Mouse (Mus musculus) thymus, postnatal 10 days (tissue): ENCODE results near the gene Clcnka.

ENCODE experiments used
- DNase-seq, 2 experiments: peaks; one replicate each; pipeline ENCODE4 v3.0.0; 2021; ENCODE audit warnings: low spot score in 2 of 2

Clcnka gene

DNA sequence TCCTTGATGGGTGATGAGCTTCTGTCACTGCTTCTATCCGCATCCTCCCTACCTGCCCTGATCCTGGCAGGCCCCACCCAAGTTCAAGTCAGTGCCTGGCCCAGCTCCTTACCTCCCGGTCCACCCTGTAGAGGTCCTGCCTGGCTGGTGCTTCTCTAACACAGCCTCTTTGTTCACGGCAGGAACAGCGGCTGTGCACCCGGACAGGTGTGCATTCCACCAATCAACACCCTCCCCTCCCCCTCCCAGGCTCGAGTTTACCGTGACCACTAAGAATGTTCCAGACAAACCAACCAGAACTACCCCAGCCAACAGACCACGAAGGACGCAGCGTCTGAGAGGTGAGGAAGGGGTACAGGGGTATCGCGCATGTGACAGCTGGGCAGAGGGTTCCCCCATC is at the start of gene Clcnka:
TSS of gene Clcnka (minus strand) at position 180 of the 400 bp plus-strand sequence.
- no peak for DNase-seq

GRCm38 (mm10) chr4:141446211-141446610 is 47.7 kb upstream of the Clcnka start:
- no peak for DNase-seq

GRCm38 (mm10) chr4:141445328-141445720 is 46.8 kb upstream of the Clcnka start:
- no peak for DNase-seq

DNA sequence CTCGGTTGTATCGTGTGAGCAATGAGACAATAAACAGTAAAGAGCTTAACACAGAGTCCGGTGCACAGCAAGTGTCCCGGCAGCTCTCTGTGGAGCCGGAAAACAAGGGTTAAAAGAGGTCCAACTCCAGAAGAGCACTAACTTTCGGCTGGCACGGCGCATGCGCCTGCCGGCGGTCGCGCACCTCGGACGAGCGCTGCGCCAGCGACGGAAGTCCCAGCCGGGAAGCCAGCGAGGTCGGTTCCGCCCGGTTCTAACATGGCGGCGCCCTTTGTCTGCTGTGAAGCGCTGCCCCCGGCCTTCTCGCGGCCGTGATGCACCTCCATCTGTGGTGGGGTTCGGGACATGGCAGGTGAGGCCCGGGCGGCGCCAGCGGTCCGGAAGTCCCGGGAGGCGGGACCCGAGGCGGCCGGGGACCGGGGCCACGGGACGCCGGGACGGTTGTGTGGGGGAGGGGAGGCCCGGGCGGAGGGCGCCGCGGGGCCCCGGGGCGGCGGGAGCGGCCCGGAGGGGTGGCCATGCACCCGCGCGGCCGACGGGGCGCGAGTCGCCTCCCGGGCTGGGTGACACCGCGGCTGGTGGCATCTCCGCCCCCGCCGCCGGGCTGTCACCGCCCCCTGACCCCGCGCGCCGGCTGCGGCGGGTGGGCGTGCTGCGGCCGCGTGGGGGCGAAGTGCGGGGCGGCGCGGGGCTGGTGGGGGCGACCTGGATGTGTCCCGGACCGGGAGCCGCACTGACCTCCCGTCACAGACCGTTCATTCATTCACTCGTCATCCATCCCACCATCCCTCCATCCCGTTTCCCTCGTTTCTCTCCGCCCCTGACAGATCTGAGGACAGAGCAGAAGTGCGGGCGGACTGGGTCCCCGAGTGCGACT is 46.2 kb upstream of the Clcnka start, which contains the start of gene Zbtb17:
TSS of gene Zbtb17 (plus strand) at position 204 of the 877 bp plus-strand sequence.
- peak; percentile 83 to 91 for DNase-seq

DNA sequence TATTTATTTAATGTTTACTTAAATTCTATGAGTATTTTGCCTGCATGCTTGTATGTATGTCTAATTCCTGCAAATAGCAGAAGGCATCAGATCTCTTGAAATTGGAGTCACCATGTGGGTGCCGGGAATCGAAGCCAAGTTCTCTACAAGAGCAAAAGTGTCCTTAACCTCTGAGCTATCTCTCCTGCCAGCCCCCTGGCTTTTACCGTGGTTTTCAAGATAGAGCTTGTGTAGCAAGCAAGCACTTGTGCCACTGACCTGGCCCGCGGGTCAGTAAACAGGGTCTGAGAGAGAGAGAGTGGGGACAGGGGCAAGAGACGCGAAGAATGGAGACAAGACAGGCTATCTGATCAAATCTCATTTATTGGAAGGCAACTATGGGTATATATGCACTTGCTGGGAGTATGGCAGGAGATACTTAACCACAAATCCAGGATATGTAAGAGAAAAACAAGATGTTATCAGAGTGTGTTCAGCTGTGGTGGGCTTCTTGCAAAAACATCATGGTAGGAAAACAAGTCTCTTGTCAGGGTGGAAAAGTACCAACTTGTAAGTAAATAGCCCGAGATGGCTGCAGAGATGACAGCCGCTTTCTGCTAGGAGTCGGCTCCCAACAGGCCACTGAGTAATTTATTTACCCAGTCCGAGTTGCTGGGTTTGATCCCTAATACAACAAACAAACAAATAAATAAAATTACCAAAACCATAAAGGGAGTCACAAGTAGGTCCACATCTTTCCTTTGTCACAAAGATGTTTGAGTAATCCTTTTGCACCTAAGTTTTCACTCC is 45.3 kb upstream of the Clcnka start:
- DNase-seq, result no peak

DNA sequence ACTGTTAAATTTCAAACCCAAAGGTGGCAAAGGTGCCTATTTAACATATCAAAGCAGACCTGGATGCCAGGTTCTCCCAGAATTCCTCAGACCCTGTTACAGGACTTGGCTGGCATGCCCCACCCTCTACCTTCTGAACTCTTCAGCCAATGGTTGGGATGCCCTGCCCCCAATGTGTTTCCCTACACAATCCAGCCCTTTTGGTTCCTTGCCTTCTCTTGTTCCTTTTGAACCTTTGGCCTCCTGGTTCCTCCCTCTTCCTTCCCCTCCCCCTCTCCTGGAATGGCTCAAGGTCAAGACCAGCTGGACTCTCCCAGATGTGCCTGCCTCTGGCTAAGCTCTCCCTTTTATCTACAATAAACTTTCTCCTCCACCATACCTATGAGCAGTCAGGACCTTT is 42.4 kb upstream of the Clcnka start:
- no peak for DNase-seq

GRCm38 (mm10) chr4:141439083-141439803 is 40.7 kb upstream of the Clcnka start:
- DNase-seq, result no peak

DNA sequence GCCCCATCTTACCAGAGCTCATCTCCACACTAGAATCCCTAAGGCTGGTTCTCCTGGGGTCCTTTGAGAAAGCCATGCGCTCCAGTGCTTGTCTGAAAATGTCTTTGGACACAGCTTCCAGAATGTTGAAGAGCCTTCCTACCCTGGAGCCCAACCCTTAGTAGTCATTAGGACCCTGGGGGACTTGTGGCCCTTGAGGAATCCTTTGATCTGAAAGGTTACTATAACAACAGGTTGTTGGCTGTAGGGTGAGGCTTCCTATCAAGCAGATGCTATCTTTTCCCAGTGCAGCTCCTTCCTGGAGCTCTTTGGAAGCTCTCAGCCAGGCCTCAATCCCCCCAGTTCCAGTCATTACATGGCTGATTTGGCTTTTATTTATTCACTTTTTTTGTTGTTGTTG is 37.5 kb upstream of the Clcnka start, which contains the start of gene Srarp:
TSS of gene Srarp (minus strand) at position 132 of the 400 bp plus-strand sequence.
- no peak for DNase-seq

DNA sequence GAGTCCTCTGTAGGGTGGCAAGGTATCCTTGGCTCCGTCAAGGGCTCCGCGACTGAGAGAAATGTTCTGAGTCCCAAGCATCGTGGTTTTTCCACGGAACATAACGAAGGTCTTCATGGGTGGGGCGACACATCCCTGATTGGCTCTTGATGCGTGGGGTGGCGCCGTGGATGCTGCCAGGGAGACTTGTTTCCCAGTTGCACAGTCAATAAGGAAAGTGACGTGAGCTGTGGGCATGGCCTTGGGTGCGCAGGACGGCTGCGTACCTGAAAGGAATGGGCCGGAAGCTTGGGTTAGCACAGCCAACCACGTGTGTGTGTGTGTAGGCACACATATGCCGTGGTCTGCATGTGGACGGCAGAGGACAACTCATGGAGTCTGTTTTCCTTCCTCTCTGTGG is 34.7 kb upstream of the Clcnka start:
- DNase-seq, result no peak

- no peak for DNase-seq
These were observed 34.1 kb upstream of the Clcnka start for GRCm38 (mm10) chr4:141432666-141433065.

DNA sequence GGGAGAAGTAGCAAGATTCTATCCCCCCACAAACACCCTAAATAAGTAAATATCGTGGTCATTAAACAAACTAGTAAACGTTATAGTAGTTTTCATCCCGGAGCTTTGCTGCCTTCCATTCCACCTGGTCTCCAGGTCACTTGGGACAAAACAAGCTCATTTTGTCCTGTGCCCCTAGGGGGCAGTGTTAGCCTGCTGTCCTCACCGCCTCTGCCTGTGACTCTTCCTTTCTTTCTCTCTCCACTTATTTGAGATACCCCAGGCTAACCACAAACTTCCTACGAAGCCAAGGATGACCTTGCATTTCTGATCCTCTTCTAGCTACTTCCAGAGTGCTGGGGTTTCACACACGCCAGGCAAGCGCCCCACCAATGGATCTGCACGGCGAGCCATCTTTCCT is 32.5 kb upstream of the Clcnka start:
- DNase-seq, result peak; percentile 34 to 76

GRCm38 (mm10) chr4:141429847-141430246 is 31.3 kb upstream of the Clcnka start:
- DNase-seq, result no peak

GRCm38 (mm10) chr4:141429381-141429780 is 30.9 kb upstream of the Clcnka start:
- DNase-seq, result no peak

DNA sequence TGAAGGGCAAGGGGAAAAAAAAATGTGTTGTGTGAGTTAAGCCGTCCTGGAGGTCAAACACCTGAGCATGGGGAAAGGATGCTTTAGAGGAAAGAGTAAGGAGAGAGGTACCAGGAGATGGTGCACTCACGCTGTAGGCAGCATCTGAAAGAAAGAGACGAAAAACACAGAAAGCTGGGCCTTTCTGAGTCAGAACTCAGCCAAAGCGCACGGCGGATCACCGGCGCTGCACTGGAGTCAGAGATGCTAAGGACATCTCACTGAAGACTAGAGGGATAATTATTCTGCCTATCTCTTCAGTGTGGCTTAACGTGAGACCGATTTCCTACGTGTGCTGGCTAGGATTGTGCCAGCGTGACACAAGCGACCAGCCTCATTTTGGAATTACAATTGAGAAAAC is 29.4 kb upstream of the Clcnka start:
- no peak for DNase-seq

DNA sequence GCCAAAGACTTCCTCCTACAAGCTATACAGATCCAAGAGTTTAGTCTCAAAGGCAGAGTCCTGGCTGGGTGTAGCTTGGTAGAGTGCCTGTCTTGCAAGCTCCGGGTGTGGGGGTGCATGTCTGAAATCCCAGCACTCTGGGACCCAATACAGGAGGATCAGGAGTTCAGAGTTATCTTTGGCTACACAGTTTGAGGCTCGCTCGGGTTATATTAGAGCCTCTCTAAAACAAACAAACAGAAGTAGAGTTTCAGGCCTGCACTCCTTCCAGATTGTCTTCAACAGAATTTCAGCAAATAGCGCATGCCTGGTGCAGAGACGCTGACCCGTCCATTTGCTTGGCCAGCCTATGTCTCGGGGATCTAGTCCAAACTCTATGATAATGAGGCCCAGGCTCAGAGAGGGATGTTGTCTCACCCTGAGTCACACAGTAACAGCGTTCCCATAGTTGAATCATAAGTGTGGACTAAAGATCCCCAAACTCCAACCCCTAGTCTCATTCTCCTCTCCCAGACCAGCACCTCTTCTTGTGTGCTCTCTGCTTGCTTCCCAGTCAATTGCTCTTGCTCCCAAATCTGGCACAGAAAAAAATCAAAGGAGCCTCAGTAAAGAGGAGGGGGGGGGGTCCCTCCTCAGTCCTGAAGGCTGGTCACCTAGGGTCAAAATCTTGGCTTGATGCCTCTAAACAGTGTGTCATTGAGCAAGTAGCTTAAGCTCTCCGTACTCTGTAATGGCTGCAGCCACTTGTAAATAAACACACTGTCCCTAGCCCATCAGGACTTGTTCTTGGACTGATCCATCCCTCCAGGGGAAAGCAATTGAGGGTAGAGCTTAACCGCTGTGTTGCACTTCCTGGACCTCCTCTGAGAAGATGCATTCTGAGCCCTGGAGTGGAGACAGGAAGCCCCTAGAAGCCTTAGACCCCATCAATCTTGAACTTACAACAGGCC is 28.5 kb upstream of the Clcnka start:
- DNase-seq, result no peak

DNA sequence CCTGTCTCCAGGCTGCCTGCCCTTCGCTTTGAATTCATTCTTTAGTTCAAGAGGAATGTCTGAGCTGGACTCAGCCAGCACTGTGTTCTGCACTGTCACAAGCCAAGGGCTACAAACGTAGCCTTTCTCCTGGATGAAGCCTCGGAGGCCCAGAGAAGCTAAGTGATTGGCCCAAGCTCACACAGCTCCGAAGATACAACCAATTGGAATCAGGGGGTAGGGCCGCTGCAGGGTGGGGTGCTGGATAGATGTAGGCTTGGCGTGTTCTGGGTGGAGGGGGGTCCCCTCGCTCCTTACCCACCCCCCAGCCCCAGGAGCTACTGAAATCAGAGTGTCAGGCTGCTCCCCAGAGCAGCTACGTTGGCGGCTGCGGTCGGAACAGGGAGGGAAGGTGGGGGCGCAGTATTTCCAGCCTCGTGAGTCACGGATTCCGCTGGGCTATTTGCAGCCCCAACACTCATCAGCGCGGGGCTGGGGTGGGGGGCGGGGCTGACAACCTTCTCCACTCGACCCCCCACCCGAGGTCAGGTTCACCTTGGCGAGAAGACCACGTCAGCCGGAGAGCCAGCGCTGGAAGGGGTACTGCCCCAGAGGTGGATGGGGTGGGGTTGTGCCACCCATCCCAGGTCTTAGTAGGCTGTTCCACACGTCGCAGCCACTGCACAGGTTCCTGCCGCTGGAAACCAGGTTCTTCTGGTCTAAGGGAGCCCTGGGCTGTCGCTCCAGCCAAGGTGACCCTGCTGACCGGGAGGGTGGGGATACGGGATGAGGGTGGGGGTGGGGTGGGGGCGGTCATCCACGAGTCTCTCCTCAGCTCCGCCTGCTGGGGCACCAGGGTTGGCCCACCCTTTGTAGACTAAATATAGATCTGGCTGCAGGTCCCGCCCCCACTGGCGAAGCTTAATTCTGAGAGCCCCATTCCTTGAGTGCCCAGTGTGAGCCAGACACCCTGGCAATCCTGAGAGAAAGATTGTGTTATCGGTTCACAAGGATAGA is 27.3 kb upstream of the Clcnka start:
- peak; percentile 17 to 26 for DNase-seq

DNA sequence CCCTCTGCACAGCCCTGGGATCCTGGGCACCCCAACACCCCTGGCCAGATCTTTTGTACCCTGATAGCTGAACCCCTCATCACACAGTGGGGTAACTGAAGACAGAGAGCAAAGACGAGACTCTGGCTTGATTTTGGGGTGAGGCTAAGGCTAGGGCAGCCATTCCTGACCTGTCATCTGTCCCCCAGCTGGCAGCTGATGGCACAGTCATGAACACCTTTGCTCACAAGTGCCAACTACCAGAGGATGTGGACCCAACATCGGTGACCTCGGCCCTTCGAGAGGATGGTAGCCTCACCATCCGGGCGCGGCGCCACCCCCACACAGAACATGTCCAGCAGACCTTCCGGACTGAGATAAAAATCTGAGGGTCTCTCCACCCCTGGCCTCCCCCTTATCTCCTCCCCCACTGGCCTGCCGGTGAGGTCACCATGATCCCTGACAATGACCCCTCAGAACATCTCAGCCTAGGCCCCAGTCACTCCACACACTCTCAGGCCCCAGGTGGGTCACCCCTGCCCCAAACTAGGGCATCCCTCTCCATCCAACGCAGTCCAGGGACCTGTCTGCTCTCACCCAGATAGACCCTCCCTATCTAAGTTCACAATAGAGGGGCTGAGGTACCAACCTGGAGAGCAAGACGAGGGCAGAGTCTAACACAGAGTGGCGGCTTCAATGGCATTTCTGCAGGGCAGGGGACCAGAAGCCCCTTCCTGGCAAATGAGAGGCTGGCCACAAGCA is 25.3 kb upstream of the Clcnka start:
- no peak for DNase-seq

DNA sequence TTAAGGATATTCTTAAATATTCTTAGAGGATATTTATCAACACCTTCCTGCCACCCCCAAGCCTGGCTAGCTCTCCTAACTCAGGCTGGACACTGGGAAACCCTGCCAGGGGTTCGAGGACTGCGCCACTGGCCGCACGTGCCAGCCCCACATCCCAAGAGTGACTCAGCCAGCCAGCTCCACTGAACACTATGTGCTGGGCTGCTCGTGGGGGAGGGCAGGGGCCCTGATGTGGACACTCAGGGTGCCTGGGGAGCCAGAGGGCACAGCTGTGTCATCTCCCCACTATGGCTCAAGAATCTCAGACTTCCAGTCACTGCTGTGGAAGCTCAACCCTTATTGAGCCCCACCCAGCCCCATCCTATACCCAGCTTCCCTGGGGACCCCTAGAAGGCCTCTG is 24.8 kb upstream of the Clcnka start:
- DNase-seq, result no peak

GRCm38 (mm10) chr4:141422841-141423240 is 24.3 kb upstream of the Clcnka start:
- no peak for DNase-seq
